Mouse (Mus musculus) kidney, postnatal 4 days (tissue): ENCODE data around the gene Pear1.

ENCODE experiments used
- DNase-seq, 2 experiments: peaks; one replicate each; pipeline ENCODE4 v3.0.0; 2021; ENCODE audit warnings: mixed read lengths in 2 of 2

The Pear1 gene

DNA sequence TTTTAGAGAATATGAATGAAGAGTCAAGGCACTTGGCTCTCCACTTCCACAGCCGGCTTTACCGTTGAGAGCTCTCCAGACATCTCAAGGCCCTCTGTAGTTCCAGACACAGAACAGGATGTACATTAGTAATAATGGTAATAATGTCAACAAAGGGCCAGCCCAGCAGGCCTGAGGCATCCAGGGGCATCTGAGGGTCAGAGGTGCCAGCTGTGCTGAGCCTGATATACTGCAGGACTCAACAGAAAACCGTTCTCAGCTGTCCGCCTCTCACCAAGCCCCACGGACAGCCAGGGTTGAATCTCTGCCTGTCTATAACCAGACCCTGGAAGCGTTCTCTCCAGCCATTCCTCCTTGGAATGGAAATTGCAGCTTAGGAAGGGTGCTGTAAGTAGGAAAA lies 99.5 kb downstream of the Pear1 start:
- DNase-seq = no peak

DNA sequence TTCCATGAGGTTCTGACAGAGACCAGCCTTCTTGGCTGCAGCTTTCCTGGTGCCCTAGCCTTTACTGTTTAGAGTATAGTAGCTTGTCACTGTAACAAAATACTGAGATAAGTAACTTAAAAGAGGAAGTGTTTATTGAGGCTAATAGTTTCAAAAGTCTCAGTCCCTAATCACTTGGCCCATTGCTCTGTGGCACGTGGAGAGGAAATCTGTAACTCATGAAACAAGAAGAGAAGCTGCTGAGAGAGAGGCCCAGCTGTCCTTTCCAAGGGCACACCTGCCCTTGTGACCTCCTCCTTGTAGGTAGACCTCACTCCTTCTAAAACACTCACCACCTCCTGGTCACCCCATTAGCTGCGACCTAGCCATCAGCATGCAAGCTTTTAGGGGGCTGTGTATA lies 105.6 kb downstream of the Pear1 start:
- DNase-seq = no peak
